Mouse (Mus musculus): ENCODE data around the gene Pdp2. TPM values are rescaled to one million over a fixed set of nuclear protein-coding genes. Genes with fewer than 3 reads are reported as not detected.
A peak's percentile ranks its signal among the peaks of the same experiment; 100 is the strongest.

The Pdp2 gene
- polyA plus RNA-seq, 3 experiments from 2014 or later, result 13.9 to 19.6 (median 17.5) TPM

DNA sequence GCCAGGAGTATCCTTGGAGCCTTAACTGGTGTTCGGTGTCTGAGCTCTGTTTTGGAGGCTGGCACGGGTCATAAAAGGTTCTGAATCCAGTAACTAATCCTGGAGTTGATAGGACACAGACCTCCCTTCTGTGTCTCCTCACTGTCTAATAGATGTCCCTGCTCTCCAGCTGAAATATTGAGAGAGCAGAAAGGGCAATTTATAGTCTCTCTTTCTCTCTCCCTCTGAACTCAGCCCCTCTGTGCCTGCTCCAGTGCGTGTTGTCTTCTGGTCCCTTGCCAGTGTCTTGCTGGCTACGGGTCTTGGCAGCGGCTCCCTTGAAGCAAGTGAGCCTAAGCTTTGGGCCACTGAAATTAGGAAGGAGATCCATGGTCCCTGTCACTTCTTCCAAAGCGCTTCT, 6.4 kb downstream of the Pdp2 start:
- ATAC-seq, result no peak

GRCm38 (mm10) chr8:104598496-104598895, 7.2 kb downstream of the Pdp2 start:
- no peak for ATAC-seq

- no peak for ATAC-seq
These were observed 10.1 kb downstream of the Pdp2 start for GRCm38 (mm10) chr8:104601386-104601785.

DNA sequence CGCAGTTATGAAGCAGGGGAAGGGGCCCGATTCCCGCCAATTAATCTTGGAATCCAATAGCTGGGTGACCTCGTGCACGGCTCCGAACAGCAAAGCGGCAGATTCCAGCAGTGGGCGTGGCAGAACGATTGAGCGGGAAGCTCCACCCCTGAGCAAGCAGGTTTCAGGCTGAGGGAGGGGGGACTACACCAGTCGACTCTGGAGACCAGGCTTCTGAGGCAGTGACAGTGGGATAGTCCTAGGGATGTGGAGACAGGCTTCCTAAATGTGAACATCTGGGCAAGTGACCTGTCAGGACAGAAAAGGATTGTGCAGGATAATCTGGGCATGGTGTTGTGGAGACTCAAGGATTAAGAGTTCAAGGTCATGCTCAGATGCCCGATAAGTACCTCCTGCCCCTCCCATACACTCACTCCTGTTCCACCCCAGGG, 10.7 kb downstream of the Pdp2 start:
- no peak for ATAC-seq

DNA sequence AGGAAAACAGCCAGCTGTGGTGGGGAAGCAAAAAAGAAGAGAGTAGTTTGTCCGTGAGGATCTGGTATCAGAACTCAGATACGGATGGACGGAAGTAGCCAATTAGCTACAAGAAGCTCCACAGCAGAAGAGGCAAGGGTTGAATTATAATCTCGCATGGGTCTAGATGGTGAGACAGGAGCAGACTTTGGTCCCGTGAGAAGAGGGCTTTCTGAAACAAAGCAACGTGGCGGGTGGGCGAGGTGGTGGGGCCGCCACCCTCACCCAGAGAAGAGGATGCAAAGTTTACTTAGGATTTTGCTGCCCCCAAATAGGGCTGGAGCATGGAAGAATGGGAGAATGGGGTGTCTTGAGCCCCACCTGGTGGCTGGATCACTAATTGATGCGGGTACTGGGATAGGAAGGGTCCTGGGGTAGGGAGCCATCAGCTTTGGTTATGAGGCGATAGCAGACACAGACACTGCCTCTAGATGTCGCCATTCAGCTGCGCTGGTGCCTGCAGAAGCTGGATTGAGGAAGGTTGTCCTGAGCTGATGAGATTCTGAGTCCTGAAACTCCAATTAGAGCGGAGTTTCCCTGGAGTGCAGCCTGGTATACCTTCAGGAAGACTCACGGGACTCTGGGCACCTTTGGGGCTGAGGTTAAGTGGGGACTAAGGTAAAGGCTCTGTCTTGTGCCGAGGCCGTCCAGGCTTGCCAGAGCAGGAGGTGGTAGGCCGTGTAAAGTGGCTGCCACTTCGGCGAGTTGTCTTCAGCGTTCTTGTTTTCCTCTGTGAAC, 11.4 kb downstream of the Pdp2 start:
- ATAC-seq, result peak; percentile 94

DNA sequence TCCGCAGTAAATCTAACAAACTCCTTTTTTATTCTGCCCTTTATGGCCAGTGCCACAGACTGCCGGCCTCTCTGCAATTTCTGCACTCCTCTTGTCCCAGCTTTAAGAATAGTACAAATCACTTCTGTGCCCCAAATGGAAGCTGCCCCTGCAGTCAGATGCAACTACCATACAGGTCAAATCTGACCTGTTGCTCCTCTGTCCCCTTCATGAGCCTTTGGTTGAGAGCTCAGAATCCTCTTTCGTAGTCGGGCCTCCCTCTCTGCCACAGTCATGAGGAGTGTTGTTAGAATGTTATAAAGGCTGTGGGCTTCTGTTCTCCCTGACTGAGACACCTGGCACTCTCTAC, 12.0 kb downstream of the Pdp2 start:
- no peak for ATAC-seq

DNA sequence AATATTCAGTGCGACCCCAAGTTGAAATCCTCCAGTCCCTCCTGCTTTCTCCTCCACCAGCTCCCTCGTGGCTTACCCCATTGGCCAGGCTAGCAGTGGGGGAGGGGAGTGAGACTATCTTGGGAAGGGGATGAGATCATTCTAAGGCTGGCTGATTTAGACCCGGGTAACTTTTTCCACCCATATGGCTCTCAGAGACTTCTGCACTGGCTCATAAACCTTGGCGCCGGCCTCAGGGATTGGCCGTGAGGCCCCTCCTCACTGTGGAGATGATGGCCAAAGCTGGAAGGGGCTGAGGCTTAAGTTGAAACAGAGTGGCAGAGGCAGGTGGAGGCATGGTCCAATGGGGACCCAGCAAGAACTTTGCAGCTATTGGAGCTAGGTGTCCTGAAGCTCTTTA, 15.1 kb downstream of the Pdp2 start:
- ATAC-seq, result no peak

DNA sequence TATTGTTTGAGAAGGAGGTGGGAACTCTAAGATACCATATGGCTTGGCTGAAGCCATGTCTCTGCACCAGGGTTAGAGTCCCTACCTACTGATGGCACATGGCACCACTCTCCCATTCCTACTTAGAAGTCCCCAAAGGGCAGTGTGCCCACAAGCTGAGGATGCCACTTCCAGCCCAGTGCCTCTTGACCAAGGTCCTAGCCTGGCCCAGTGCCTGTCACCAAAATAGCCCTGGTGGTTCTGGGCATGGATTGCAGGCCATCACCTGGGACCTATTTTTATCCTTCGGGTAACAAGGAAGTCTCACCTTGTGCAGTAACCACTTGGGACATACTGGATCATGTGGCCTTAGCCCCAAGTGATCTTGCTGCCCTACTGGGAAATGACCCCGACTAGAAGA, 16.7 kb downstream of the Pdp2 start:
- no peak for ATAC-seq

GRCm38 (mm10) chr8:104609222-104609621, 18.0 kb downstream of the Pdp2 start:
- ATAC-seq, result no peak

GRCm38 (mm10) chr8:104610185-104610766, 19.0 kb downstream of the Pdp2 start:
- ATAC-seq, result no peak

- no peak for ATAC-seq
These were observed 20.4 kb downstream of the Pdp2 start for GRCm38 (mm10) chr8:104611613-104612012.

GRCm38 (mm10) chr8:104613119-104613518, 21.9 kb downstream of the Pdp2 start:
- ATAC-seq, result no peak

DNA sequence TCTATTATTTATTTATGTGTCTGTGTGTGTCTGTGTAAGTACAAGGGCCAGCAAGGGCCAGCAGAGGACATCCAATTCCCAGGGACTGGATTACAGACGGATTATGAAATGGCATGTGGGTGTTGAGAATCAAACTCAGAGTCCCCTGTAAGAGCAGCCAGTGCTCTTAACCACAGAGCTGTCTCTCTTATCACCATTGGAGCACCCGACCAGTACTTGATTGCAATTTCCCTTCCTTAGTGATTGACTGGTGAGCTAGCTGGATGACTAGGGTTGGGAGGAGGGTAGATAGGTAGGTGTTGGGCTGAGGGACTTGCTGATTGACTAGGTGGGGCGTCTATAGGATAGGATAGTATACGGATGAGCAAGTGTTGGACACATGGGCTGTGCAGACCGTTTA, 29.5 kb downstream of the Pdp2 start:
- ATAC-seq, result no peak

DNA sequence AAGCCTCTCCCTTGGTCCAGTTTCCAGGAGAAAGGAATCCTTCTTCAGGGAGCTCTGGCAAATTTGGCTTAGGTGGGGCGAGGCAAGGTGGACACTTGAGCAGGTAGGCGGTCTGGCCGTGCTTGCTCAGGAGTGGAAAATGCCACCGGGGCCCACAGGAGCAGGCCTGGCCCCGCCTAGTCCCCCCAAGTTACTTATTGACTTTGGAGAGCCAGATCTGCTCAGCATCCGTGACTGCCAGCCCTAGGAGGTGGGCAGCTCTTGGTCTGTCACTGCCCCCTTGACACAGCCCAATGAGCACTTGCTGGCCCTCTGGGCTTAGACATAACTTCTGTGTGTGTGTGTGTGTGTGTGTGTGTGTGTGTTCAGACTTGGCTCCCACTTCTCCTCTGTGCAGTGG, 32.9 kb downstream of the Pdp2 start, which contains the start of gene Cdh16:
Gene Cdh16 (minus strand): TSS at position 236 of the 400 bp plus-strand sequence.
- ATAC-seq, result no peak

DNA sequence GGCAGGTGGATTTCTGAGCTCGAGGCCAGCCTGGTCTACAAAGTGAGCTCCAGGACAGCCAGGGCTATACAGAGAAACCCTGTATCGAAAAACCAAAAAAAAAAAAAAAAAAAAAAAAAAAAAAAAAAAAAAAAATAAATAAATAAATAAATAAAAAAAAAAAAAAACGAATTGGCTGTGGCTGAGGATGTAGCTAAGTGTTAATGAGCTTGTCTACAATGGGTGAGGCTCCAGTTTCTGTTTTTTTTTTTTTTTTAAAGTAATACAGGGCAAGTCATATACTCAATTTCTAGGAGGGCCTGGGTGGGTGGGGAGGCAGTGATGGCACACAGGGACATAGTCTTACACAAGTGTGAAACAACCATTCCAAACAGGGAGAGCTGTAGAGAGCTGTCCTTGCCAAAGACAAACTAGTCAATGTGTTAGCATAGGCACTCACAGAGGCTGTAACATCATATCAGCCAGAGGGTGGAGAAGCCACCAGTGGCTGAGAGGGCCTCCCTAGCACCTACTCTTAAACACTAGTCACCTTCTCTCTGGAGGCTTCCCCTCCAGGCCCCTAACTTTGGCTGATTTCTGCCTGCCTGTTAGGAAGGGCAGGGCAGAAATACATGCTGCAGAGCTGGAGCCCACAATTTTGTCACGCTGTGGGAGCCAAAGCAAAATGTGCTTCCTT, 36.0 kb downstream of the Pdp2 start:
- ATAC-seq, result no peak

GRCm38 (mm10) chr8:104628402-104628801, 37.2 kb downstream of the Pdp2 start:
- no peak for ATAC-seq

- no peak for ATAC-seq
These were observed 38.3 kb downstream of the Pdp2 start for GRCm38 (mm10) chr8:104629306-104630110.

GRCm38 (mm10) chr8:104630111-104630479, 38.8 kb downstream of the Pdp2 start:
- ATAC-seq, result no peak

DNA sequence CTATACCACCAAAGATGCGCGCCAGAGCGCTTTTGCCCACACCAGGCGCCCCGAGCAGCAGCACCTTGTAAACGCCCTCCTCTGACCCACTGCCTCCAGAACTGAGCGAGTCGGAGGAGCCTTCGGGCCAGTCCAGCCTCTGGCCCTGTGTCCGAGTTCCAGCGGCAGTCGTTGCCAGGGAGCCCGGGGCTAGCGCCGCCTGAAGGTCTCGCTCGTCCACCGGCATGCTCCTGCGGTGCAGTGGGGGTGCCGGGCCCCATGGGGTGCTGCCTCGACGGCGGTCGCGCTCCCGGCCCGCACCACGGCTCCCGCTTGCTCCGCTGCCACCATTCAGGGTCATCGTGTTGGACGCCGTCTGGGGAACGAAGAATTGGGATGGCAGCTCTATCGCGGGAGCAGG, 39.3 kb downstream of the Pdp2 start:
- peak; percentile 11 for ATAC-seq

DNA sequence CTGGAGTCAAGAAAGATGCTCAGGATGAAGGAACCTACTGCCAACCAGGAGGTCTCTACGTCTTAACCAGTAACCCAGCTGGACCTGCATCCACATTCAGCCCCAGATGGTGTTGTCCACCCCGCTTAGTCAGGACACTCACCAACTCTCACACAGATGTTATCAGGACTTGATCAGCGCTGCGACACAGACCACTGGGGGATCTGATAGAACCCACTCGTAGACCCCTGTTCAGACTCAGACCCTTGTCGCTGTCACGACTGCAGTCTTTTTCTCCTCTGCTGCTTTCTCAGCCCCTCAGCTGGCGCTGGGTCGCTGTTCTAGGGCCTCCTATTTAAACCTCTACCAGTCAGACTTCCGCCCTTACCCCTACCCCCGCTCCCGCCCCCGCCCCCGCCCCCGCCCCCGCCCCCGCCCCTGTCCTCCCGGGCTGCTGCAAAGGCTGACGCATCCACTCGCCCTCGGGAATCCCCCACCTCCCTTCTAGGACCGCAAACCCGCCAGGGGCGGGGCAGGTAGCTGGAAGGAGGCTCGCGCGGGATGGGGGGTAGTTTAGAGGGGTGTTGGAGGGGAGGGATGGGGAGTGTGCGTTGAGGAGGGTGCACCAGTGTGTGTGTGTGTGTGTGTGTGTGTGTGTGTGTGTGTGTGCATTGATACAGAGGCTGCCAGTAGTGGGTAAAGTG, 39.9 kb downstream of the Pdp2 start, which contains the start of gene Rrad:
Gene Rrad (minus strand): TSS at position 347 of the 683 bp plus-strand sequence.
- ATAC-seq, result peak; percentile 89

DNA sequence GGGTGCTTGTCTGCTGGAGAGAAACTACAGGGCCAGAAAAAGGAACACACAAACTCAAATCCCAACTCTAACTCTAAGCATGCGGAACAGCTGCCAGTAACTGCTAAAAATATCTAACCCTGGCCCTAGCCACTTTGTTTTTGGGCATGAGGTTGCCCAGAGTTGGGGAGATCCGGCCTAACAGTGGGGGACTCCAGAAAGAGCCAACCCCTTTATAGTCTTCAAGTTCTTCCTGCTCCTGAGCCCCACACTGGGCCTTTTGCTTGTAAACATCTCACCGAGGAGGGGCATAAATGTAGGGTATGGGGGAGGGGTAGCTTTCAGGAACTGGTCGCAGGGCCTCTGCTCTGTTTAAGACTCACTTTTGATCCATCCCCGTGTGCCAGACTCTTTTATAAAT, 40.7 kb downstream of the Pdp2 start:
- ATAC-seq, result peak; percentile 8

GRCm38 (mm10) chr8:104632486-104632885, 41.2 kb downstream of the Pdp2 start:
- ATAC-seq, result no peak
